Mouse (Mus musculus) ES-Bruce4 (cell line): ENCODE results near the gene Msrb3. TPM values are rescaled to one million over a fixed set of nuclear protein-coding genes. Genes with fewer than 3 reads are reported as not detected.

ENCODE experiments used
- H3K27ac ChIP-seq: 2 replicates; pipeline ENCODE4 v1.5.1; 2012; ENCODE audit warnings: low read length, inconsistent platforms; ENCODE audit not compliant: insufficient read depth
- H3K27me3 ChIP-seq: 2 replicates; pipeline ENCODE4 v1.6.1; 2012; ENCODE audit warnings: mild to moderate bottlenecking, low read length, inconsistent platforms; ENCODE audit not compliant: control insufficient read depth, poor library complexity, insufficient read depth, severe bottlenecking
- H3K36me3 ChIP-seq: 2 replicates; pipeline ENCODE4 v1.6.1; 2012; ENCODE audit warnings: inconsistent platforms, mild to moderate bottlenecking, low read length, moderate library complexity; ENCODE audit not compliant: control insufficient read depth, poor library complexity, insufficient read depth, severe bottlenecking
- H3K4me1 ChIP-seq: one replicate; pipeline ENCODE4 v1.8.1; 2011; ENCODE audit warnings: low read length; ENCODE audit not compliant: control insufficient read depth, insufficient read depth
- H3K4me3 ChIP-seq: 2 replicates; pipeline ENCODE4 v1.5.1; 2011; ENCODE audit warnings: low read depth, mild to moderate bottlenecking, low read length
- H3K9ac ChIP-seq: 2 replicates; pipeline ENCODE4 v1.6.1; 2012; ENCODE audit warnings: low read depth, mild to moderate bottlenecking, inconsistent platforms; ENCODE audit not compliant: poor library complexity, severe bottlenecking
- H3K9me3 ChIP-seq: replicated peaks from 2 replicates; pipeline ENCODE4 v1.6.1; 2012; ENCODE audit warnings: mild to moderate bottlenecking, low read length, inconsistent platforms; ENCODE audit not compliant: control insufficient read depth, poor library complexity, insufficient read depth, severe bottlenecking
- CTCF ChIP-seq: IDR thresholded peaks from one replicate; pipeline ENCODE4 v1.8.1; 2011; ENCODE audit warnings: low read depth, low read length
- EP300 ChIP-seq: IDR thresholded peaks from 2 replicates; pipeline ENCODE4 v1.6.1; 2011; ENCODE audit warnings: low read depth, low read length; ENCODE audit not compliant: insufficient read depth
- POLR2A ChIP-seq: IDR thresholded peaks from one replicate; pipeline ENCODE4 v1.8.1; 2011; ENCODE audit warnings: low read length; ENCODE audit not compliant: insufficient read depth
- polyA plus RNA-seq: library from polyadenylated mRNA; stranded (reverse); fragments of >200 nt; gene quantifications from 2 replicates; pipeline ENCODE4 v1.2.4, GENCODE M21; 2011; ENCODE audit warnings: low read depth; ENCODE audit not compliant: missing spikeins, insufficient read depth, insufficient read length

Gene Msrb3
- polyA plus RNA-seq, 1 experiment = 2.6 TPM

DNA sequence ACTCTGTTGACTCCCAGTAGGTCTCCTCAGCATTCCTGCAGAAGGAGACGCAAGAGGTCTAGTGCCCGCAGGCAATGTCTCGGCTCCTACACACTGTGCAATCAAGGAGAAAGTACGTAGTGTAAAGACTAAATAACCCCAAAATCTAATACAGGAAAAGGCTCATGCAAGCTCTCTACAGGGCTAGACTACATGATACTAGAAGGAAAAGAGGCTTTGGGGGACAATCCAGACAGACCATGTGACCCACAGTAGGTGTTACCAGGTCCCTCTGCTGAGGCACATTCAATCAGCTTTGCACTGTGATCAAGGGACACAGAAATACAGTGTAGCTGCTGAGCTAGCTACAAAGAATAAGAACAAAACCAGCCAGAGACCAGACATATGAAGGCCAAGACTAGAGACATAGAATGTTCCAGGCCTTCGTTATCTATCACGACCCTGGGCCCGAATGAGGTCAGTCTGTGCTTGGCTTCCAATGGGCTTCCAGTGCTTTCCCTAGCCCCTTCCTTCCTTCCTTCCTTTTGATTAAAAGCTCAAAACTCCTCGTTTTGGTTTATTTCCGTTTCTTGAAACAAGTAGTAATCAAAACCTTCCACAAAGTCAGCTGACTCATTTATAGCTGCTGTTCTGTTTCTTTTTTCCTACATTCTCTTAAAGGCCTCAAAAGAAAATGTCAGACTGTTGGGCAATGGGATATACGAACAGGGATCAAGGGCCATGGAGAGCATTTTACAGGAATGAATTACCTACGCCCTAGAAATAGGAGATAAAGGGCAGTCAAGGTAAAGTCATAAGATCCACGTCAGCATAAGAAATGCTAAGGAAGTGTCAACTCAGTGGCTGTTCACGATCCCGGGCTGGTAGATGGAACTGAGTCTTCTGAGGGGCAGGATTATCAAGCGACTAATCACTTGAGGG lies 3.7 kb downstream of the Msrb3 start:
- Histone ChIP-seq H3K9ac (no peak overlapping the region), H3K4me1 (peaks cover 2% of the 10 kb centered on the region), H3K9me3 (peaks cover 3% of the 10 kb centered on the region; the same call in 1 of the 2 replicates), H3K27ac (no peak overlapping the region), H3K4me3 (no peak overlapping the region), H3K27me3 (peaks cover 8% of the 10 kb centered on the region), H3K36me3 (no peaks in the 10 kb centered on the region)
- no peak for TF ChIP-seq EP300
- TF ChIP-seq CTCF = no peak
- TF ChIP-seq POLR2A = no peak

DNA sequence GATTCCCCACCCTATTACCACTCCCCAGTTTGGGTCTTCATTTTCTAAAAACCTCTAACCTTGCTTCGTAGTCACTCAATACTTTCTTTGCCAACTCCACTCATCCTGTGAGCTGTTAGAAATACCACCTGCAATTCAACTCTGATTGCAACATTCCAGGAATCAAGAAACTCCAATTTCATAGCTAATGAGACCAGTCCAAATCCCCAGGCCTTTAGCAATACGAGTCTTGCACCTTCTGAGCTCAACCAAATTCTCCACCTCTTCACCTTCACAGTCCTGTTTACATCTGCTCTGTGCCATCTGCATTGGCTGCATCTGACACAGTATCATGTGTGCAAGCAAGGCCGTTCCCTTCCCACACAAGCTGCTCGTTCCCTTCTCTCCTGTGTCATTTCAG lies 5.0 kb downstream of the Msrb3 start:
- Histone ChIP-seq H3K36me3 (no peaks in the 10 kb centered on the region), H3K27me3 (peaks cover 8% of the 10 kb centered on the region), H3K4me3 (no peak overlapping the region), H3K9ac (no peak overlapping the region), H3K4me1 (peaks cover 2% of the 10 kb centered on the region), H3K9me3 (peaks cover 3% of the 10 kb centered on the region; the same call in 1 of the 2 replicates), H3K27ac (no peak overlapping the region)
- TF ChIP-seq POLR2A = no peak
- TF ChIP-seq CTCF = no peak
- no peak for TF ChIP-seq EP300

DNA sequence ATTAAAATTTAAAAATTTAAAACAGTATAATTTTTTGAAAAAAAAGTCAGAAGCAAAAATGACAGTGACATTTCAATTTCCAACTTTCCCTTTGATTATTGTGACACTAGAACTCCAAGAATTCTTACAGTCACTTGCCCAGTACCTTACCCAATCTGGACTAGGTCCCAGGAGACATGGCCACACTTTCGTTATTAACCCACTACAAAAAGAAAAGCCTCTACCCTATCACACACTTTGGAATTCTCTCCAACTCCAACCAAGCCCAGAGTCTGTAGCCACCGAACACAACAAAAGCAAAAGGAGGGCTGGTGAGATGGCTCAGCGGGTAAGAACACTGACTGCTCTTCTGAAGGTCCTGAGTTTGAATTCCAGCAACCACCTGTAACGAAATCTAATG lies 7.8 kb downstream of the Msrb3 start:
- H3K9me3 ChIP-seq = peaks cover 3% of the 10 kb centered on the region; the same call in 1 of the 2 replicates
- no peak overlapping the region for H3K9ac ChIP-seq
- H3K36me3 ChIP-seq = no peaks in the 10 kb centered on the region
- no peak overlapping the region for H3K4me3 ChIP-seq
- no peak overlapping the region for H3K27ac ChIP-seq
- peaks cover 2% of the 10 kb centered on the region for H3K4me1 ChIP-seq
- TF ChIP-seq CTCF (no peak), EP300 (no peak), POLR2A (no peak)
- no peaks in the 10 kb centered on the region for H3K27me3 ChIP-seq

DNA sequence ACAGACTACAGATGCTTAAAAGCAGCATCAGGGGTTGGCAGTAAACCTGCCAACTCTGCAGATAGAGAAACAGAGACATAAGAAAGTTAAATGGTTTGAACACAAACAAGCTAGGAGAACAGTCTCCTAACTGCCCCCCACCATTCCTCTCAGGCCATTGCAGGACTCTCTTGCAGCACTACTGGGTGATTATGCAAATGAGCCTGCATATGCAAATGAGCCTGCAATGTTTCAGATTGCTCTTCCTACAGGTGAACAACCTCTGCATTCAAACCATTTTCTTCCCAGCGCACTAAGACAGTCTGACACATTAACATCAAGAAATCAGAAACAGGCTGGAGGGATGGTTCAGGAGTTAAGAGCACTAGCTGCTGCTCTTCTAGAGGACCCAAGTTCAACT lies 8.3 kb downstream of the Msrb3 start:
- TF ChIP-seq EP300 = no peak
- TF ChIP-seq POLR2A = no peak
- no peak for TF ChIP-seq CTCF
- H3K9me3 ChIP-seq = peaks cover 3% of the 10 kb centered on the region; the same call in 1 of the 2 replicates
- peaks cover 2% of the 10 kb centered on the region for H3K4me1 ChIP-seq
- no peak overlapping the region for H3K27ac ChIP-seq
- H3K4me3 ChIP-seq = no peak overlapping the region
- H3K9ac ChIP-seq = no peak overlapping the region
- H3K36me3 ChIP-seq = no peaks in the 10 kb centered on the region
- H3K27me3 ChIP-seq = no peaks in the 10 kb centered on the region

DNA sequence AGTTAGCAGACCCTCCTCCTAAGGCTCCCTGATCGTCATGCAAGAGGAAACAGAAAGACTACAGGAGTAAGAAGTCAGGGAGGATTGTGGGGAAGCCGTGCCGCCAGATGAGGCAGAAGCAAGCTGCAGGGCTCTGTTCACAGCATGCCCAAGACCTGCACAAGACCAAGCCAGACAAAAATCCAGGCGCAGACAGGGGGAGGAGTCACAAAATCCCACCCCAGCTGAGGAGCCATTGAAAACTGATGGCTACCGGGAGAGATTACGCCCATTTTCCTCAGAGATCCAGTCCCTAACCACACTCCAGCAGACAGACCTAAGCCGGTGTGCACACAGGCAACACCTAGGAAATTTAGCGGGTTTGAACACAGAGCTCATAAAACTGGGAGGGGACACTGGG lies 10.4 kb downstream of the Msrb3 start:
- Histone ChIP-seq H3K36me3 (no peaks in the 10 kb centered on the region), H3K27ac (no peak overlapping the region), H3K27me3 (no peaks in the 10 kb centered on the region), H3K9me3 (peaks cover 7% of the 10 kb centered on the region), H3K4me1 (peaks cover 1% of the 10 kb centered on the region), H3K4me3 (no peak overlapping the region), H3K9ac (no peak overlapping the region)
- TF ChIP-seq CTCF (no peak), POLR2A (no peak), EP300 (no peak)

DNA sequence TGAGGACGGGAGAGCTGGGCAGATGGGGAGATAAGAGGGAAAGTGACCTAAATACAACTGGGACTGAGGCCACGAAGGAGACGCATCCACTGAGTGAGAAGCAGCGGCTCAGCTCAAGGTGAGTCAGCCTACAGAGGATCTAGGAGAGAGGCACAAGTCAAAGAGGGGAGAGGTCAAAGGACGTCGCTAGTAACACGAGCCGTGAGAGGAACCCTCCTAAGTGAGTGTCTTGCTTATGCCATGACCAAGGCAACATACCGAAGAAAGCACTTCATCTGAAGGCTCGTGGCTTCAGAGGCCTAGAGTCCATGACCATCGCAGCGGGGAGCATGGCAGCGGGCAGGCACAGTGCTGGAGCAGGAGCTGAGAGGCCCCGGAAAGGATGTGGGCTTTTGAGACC lies 14.7 kb downstream of the Msrb3 start:
- no peaks in the 10 kb centered on the region for H3K4me1 ChIP-seq
- no peak overlapping the region for H3K4me3 ChIP-seq
- TF ChIP-seq CTCF (no peak), EP300 (no peak), POLR2A (no peak)
- no peak overlapping the region for H3K9ac ChIP-seq
- peaks cover 4% of the 10 kb centered on the region for H3K9me3 ChIP-seq
- no peaks in the 10 kb centered on the region for H3K27me3 ChIP-seq
- no peak overlapping the region for H3K27ac ChIP-seq
- H3K36me3 ChIP-seq = no peaks in the 10 kb centered on the region
